Mouse (Mus musculus): ENCODE data around the gene Maff.

Gene Maff

DNA sequence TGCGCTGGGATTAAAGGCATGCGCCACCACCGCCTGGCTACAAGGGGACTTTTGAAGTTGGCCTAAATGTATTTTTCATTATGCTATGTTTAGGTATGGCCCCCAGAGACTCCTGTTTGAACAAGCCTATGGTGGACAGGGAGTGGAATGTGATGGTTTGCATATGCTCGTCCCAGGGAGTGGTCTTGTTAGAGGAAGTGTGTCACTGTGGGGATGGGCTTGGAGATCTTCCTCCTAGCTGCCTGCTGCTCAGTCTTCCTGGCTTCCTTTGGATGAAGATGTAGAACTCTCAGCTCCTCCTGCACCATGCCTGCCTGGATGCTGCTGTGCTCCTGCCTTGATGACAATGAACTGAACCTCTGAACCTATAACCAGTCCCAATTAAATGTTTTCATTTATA, 15.9 kb upstream of the Maff start:
- DNase-seq = no peak

GRCm38 (mm10) chr15:79333409-79333808, 13.0 kb upstream of the Maff start:
- DNase-seq = no peak

GRCm38 (mm10) chr15:79335061-79335655, 11.3 kb upstream of the Maff start:
- DNase-seq = no peak

- DNase-seq = no peak
Observed at GRCm38 (mm10) chr15:79338978-79339377, 7.4 kb upstream of the Maff start.

GRCm38 (mm10) chr15:79342641-79343337, 3.6 kb upstream of the Maff start:
- no peak for DNase-seq

- DNase-seq = no peak
Observed at GRCm38 (mm10) chr15:79344627-79345026, 1.8 kb upstream of the Maff start.

DNA sequence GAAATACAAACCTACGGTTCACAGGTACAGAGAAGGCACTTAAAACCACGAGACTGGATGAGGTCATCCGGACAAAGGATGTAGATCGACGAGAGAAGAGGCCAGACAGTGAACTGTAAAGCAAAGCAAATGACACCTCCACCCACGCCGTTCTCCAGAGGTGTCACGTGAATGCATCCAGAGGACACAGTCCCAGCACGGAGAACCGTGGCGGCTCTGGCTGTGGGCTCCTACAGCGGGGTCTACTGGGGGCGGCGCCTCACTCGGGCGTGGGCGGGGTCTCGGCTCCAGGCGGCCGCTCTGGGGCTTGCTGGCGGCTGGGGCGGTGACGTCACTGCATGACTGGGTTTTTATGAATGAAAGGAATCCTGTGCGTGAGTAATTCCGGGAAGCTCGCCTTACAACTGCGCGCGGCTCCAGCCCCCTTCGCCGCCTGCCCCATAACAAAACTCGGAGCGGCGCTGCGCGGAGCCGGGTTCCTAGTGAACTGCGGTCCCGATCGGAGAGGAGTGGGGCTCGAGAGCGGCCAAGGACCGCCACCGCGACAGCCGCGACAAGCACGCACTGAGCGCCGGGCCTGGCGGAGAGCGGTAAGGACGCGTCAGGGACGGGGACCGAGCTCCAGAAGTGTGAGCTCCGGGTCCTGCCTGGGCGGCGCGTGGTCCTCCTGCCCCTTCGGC, 884 bp downstream of the Maff start:
- DNase-seq = peak; percentile 96

DNA sequence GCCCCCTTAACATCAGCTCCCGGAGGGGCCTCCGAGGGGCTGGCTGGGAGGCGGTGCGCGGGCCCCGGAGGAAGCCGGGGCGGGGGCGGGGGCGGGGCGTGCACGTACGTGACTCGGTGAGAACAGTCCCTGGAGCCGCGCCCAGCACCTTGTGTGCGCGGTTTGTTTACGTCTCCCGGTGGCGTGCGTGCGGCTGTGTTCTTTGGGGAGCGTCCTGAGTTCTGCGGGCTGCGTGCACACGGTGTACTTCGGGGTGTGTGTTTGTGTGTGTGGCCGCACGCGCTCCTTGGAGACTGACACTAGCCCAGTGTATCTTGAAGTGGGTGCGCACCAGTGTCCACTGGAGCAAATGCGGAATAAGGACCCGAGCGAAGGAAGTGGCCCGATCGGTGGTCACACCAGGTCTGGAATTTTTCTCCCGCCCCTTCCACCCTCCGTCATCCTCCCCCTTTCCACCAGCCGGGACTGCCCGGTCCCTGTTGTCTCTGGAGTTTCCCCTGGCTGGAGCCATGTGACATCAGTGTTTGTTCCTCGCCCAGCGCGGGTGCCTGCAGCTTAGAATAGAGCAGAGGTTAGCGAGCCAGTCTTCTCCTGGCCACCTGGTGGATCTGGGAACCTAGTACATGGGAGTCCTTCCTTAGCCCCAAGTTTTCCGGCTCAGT, 1.6 kb downstream of the Maff start:
- peak; percentile 81 for DNase-seq

DNA sequence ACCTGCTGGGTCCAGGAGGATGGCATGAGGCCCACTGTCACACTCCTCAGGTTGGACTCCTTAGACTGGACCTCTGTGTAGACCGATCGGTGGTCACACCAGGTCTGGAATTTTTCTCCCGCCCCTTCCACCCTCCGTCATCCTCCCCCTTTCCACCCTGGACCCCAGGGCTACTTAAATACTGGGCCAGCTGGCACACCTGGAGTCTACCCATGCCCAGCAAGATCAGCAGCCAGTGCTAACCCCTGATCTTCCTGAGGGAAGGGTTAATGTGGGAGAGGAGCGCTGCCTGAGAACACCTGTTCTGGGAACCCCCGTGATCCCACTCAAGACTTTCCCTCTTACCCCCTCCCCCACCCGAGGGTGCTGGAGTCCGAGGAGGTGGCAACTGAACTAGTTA, 2.2 kb downstream of the Maff start:
- DNase-seq = no peak

GRCm38 (mm10) chr15:79350866-79351265, 4.4 kb downstream of the Maff start:
- DNase-seq = no peak

- DNase-seq = no peak
Observed at GRCm38 (mm10) chr15:79351331-79351767, 4.9 kb downstream of the Maff start.

DNA sequence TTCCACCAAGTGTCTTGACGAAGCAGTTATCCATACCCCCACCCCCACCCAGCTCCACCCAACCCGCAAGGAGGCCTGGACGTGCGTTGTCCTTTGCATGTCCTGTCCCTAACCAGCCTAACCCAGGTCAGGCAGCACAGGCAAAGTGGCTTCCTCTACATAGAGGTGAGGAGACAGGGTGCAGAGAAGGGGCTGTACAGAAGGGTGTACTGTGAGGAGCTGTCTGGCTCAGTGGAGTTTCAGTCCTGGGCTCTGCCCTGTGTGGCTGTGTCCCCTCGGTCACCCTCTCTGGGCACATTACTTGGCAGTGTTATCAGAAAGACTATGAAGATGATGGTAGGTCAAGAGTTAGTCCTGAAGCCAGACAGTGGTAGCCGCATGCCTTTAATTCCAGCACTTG, 6.1 kb downstream of the Maff start:
- DNase-seq = no peak

DNA sequence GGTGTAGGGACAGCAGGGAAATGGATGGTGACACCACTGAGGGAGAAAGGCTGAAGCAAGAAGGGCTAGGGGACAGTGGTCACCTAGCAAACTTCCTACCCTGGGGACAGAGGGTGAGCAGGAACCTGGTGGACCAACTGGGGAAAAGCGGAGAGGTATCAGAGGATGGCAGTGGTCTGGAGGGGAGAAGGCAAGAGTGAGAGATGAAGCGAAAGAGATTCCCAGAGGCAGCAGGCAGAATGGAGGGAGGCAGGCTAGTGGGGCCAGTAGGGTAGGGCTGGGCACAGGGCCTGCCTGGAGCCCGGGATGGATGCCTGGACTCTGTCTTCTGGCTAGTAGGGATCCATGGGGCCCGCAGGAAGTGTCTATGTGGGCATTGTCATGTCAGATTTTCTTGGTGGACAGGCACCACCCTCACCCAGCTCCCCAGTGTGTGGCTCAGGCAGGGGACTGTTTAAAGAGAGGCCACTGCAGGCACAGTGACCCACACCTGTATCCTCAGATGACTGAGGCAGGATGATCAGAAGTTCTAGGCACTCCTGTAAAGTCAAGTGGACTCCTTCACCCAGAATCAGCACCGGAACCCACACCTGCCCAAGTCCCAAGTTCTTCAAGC, 7.4 kb downstream of the Maff start:
- no peak for DNase-seq

GRCm38 (mm10) chr15:79354619-79355018, 8.2 kb downstream of the Maff start:
- DNase-seq = no peak

- no peak for DNase-seq
Observed at GRCm38 (mm10) chr15:79356481-79356880, 10.1 kb downstream of the Maff start.

- peak; percentile 87 for DNase-seq
Observed at GRCm38 (mm10) chr15:79357036-79357911, 10.9 kb downstream of the Maff start.

GRCm38 (mm10) chr15:79357974-79358690, 11.7 kb downstream of the Maff start:
- peak; percentile 46 for DNase-seq

DNA sequence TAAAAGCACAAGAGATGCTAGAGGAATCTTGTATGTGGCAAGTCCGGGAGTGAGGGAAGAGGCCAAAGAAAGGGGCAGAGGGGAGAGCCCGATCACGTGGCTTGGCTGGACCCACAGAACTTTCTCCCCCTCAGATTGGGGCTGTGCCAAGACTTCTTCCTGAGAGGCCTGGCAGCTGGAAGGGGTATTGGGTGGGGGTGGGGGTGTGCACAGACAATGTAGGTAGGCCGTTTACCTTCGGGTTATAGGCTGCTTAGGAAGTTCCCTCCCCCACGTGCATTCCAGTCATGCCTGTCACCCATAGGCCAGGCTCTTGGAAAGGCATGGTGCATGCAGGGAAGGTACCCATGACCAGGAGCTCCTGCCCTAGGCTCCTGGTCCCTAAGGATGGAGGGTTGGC, 13.5 kb downstream of the Maff start:
- peak; percentile 69 for DNase-seq

DNA sequence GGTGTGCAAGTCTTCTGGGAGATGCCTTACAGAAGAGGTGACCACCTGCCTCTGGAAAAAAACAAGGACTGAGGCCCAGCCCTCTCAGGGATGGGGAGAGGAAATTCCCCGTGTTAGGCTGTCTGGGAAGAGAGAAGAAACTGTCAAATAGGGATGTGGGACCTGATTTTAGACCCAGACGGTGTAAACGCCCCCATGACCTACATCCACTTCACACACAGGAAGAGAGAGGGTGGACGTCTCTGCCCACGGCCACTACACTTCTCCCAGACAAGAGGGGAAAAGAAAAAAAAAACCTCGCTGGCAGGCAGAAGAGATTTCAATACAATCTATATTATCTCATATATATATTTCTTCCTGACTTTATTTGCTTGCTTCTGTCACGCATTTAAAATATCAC, 13.9 kb downstream of the Maff start:
- DNase-seq = no peak

GRCm38 (mm10) chr15:79361023-79361422, 14.6 kb downstream of the Maff start:
- DNase-seq = no peak

DNA sequence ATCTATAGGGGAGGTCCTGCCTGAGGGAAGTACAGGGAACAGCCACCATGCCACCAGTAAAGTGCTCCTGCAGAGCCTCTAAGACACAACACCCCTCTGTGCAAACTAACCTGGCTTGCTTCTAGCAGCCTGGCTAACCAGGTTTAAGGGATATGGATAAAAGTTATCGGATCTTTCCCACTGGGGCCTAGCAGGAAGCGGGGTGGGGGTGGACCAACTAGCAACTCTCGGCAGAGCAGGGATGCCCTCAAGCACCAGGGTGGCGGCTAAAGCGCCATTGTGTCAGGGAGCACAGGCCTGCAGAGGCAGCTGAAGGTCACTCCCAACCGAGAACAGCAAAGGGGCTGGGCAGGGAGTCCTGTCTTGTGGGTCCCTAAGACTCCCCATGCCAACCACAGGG, 17.7 kb downstream of the Maff start:
- DNase-seq = no peak

DNA sequence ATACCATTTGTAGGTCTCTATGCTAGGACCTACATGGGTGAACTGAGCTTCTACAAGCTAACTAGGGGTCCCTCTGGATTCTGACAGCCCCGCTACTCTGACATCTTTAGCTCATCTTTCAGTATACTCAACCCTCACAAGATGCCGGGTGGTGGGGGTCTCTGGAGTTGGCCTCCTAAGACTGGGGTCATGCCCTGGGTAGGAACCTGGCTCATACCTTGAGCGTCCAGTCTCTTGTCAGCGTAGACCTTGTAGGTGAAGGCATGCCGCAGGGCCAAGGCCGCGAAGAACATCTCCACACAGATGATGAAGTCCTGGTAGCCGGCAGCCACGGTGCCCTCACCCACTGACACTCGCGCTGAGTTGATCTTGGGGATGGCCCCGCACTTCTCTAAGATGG, 18.6 kb downstream of the Maff start:
- no peak for DNase-seq

Measured in retina, postnatal 1 day (tissue).